Mouse (Mus musculus) forebrain, embryonic 10.5 days (tissue): ENCODE results near the gene Gm10065. TPM values are rescaled to one million over a fixed set of nuclear protein-coding genes. Genes with fewer than 3 reads are reported as not detected.
A peak's percentile ranks its signal among the peaks of the same experiment; 100 is the strongest.

Source experiments
- DNase-seq: peaks from one replicate; pipeline ENCODE4 v3.0.0-alpha.2; 2017; ENCODE audit warnings: low spot score; ENCODE audit errors: extremely low spot score
- H3K27ac ChIP-seq: fragments of 300-500 bp; sonication (generic); 2 replicates; pipeline ENCODE4 v1.5.1; 2016; ENCODE audit warnings: mild to moderate bottlenecking
- H3K27me3 ChIP-seq: fragments of 300-500 bp; sonication (generic); 2 replicates; pipeline ENCODE4 v1.6.1; 2016; ENCODE audit warnings: mild to moderate bottlenecking; ENCODE audit not compliant: poor library complexity, severe bottlenecking
- H3K36me3 ChIP-seq: fragments of 300-500 bp; sonication (generic); replicated peaks from 2 replicates; pipeline ENCODE4 v1.6.1; 2016; ENCODE audit warnings: mild to moderate bottlenecking, moderate library complexity
- H3K4me1 ChIP-seq: fragments of 300-500 bp; sonication (generic); 2 replicates; pipeline ENCODE4 v1.6.1; 2016
- H3K4me3 ChIP-seq: fragments of 300-500 bp; sonication (generic); 2 replicates; pipeline ENCODE4 v1.5.1; 2016; ENCODE audit warnings: mild to moderate bottlenecking, moderate library complexity
- H3K9me3 ChIP-seq: fragments of 300-500 bp; sonication (generic); 2 replicates; pipeline ENCODE4 v1.6.1; 2016; ENCODE audit warnings: mild to moderate bottlenecking, moderate library complexity
- WGBS: fragments of 180-500 bp; shearing (Covaris S2); methylation state at CpG from one replicate; pipeline ENCODE4 v1.1.7; 2016; 5-methylcytosine and 5-hydroxymethylcytosine counted together
- microRNA counts: library from miRNA; unstranded; fragments of <30 nt; microRNA quantifications from one replicate; lab custom pipeline; 2017
- microRNA-seq: library from miRNA; unstranded; fragments of <30 nt; microRNA quantifications from one replicate; pipeline ENCODE4, GENCODE M21; 2017
- polyA plus RNA-seq: library from polyadenylated mRNA; unstranded; fragments of >200 nt; fragmentation: Nextera tagmentation; extraction: Ambion mirVana; gene quantifications from 2 replicates; pipeline ENCODE4 v1.2.1, GENCODE M21; 2016

The Gm10065 gene
- polyA plus RNA-seq, 1 experiment from 2014 or later, result 1.1 TPM

DNA sequence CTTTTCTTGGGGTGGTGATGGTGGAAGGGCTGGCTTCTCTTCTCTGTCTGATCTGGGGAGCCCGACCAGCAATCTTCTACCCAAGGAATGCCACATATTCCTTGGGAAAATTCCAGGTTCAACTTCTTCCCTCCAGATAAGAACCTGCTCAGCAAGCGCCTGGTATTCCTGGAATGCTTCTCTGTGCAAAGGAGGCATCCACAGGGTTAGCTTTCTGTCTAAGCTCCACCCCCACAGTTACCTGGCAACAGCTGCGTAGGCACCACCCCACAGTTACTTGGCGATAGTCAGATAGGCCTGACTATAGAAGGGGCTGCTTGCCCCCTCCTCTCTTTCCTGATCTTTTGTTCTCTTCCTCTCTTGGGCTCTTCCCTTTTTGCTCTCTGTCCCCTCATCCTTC, 22.9 kb downstream of the Gm10065 start:
- Histone ChIP-seq H3K4me1 (peaks cover 19% of the 10 kb centered on the region), H3K9me3 (no peaks in the 10 kb centered on the region), H3K36me3 (peaks cover 6% of the 10 kb centered on the region), H3K4me3 (no peak overlapping the region), H3K27ac (no peak overlapping the region; the same call in 1 of the 2 replicates), H3K27me3 (no peaks in the 10 kb centered on the region)
- WGBS, result 13% methylated on average over 4 of the region's 4 CpGs
- DNase-seq, result no peak

DNA sequence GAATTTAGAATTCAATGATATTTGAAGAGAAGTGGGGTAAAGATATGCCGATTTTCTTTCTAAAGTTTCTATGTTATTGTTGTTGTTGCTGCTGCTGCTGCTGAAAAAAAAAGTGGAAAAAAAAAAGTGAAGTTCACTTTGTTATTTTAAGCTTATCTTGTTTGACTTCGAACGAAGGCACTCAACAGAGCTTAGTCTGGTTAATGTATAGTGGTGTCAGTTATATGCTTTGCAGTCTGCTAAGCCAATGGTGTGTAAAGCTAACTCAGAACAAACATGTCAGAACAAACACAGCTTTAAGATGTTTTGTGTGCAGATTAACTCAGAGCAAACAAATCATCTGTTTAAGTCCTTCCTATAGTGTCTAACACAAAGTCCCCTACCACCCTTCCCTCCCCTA, 25.1 kb downstream of the Gm10065 start:
- 90% methylated on average over 3 of the region's 3 CpGs for WGBS
- Histone ChIP-seq H3K4me1 (peaks cover 19% of the 10 kb centered on the region), H3K27me3 (no peaks in the 10 kb centered on the region), H3K4me3 (peak overlapping the region; percentile 76; the same call in 1 of the 2 replicates), H3K9me3 (no peaks in the 10 kb centered on the region), H3K27ac (no peak overlapping the region; the same call in 1 of the 2 replicates), H3K36me3 (peaks cover 15% of the 10 kb centered on the region)
- DNase-seq, result no peak

GRCm38 (mm10) chr13:21453449-21453848, 25.8 kb downstream of the Gm10065 start, which contains the start of gene Zscan26:
Zscan26 (minus strand) TSS chr13:21453730.
- DNase-seq, result peak; percentile 84
- H3K27me3 ChIP-seq, result no peaks in the 10 kb centered on the region
- H3K4me1 ChIP-seq, result peaks cover 19% of the 10 kb centered on the region
- peak within 1 kb of the TSS; percentile 76 for H3K4me3 ChIP-seq
- peak within 1 kb of the TSS; percentile 88 for H3K27ac ChIP-seq
- under 1% methylated on average over 23 of the region's 23 CpGs for WGBS
- no peaks in the 10 kb centered on the region for H3K9me3 ChIP-seq
- H3K36me3 ChIP-seq, result peaks cover 21% of the 10 kb centered on the region

DNA sequence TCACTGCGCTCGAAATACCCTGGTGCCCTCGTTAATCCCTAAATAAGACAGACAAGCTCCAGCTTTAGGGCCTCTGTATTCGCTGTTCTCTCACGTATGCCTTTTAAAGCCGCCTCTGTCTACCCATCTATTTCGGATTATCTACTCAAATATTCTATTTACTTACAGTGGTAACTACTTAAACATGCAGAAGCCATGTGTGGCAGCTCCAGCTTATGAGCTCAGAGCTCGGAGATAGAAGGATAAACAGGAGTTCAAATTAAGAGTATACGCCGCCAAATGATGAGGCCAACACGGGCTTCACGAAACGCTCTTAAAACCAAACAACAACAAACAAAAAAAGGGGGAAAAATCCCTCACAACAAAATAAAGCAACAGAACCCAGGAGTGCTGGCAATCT, 26.2 kb downstream of the Gm10065 start:
- H3K27ac ChIP-seq, result peak overlapping the region; percentile 88
- WGBS, result 3% methylated on average over 13 of the region's 13 CpGs
- H3K9me3 ChIP-seq, result no peaks in the 10 kb centered on the region
- H3K36me3 ChIP-seq, result peaks cover 26% of the 10 kb centered on the region
- DNase-seq, result no peak
- H3K4me1 ChIP-seq, result peaks cover 19% of the 10 kb centered on the region
- H3K27me3 ChIP-seq, result no peaks in the 10 kb centered on the region
- peak overlapping the region; percentile 76 for H3K4me3 ChIP-seq

GRCm38 (mm10) chr13:21447856-21448614, 31.2 kb downstream of the Gm10065 start:
- 84% methylated on average over 16 of the region's 16 CpGs for WGBS
- H3K4me1 ChIP-seq, result peaks cover 10% of the 10 kb centered on the region
- H3K36me3 ChIP-seq, result peaks cover 76% of the 10 kb centered on the region

GRCm38 (mm10) chr13:21446796-21447195, 32.4 kb downstream of the Gm10065 start:
- no peak for DNase-seq
- no peaks in the 10 kb centered on the region for H3K9me3 ChIP-seq
- no peaks in the 10 kb centered on the region for H3K4me1 ChIP-seq
- no peaks in the 10 kb centered on the region for H3K27me3 ChIP-seq
- no peak overlapping the region for H3K4me3 ChIP-seq
- 86% methylated on average over 9 of the region's 9 CpGs for WGBS
- peaks cover 80% of the 10 kb centered on the region for H3K36me3 ChIP-seq
- no peak overlapping the region for H3K27ac ChIP-seq

More at GRCm38 (mm10) chr13:21447856-21448614, 31.2 kb downstream of the Gm10065 start:
- H3K4me3 ChIP-seq, result no peak overlapping the region
- H3K27me3 ChIP-seq, result no peaks in the 10 kb centered on the region
- no peak overlapping the region for H3K27ac ChIP-seq
- H3K9me3 ChIP-seq, result no peaks in the 10 kb centered on the region
- DNase-seq, result no peak

GRCm38 (mm10) chr13:21441207-21441572, 38.1 kb downstream of the Gm10065 start:
- H3K9me3 ChIP-seq, result no peaks in the 10 kb centered on the region; the same call in 1 of the 2 replicates
- no peak for DNase-seq
- H3K27ac ChIP-seq, result peak overlapping the region; percentile 87
- no peaks in the 10 kb centered on the region for H3K27me3 ChIP-seq
- 16% methylated on average over 10 of the region's 10 CpGs for WGBS
- peaks cover 37% of the 10 kb centered on the region for H3K36me3 ChIP-seq
- peaks cover 20% of the 10 kb centered on the region for H3K4me1 ChIP-seq
- H3K4me3 ChIP-seq, result peak overlapping the region; percentile 64

GRCm38 (mm10) chr13:21440503-21441206, 38.6 kb downstream of the Gm10065 start, which contains the start of gene Pgbd1:
Pgbd1 (minus strand) TSS chr13:21441058.
- 1% methylated on average over 32 of the region's 32 CpGs for WGBS
- peak within 1 kb of the TSS; percentile 87 for H3K27ac ChIP-seq
- no peaks in the 10 kb centered on the region; the same call in 1 of the 2 replicates for H3K9me3 ChIP-seq
- peak; percentile 83 for DNase-seq
- peak within 1 kb of the TSS; percentile 64 for H3K4me3 ChIP-seq
- peaks cover 32% of the 10 kb centered on the region for H3K36me3 ChIP-seq
- H3K4me1 ChIP-seq, result peaks cover 20% of the 10 kb centered on the region
- no peaks in the 10 kb centered on the region for H3K27me3 ChIP-seq

GRCm38 (mm10) chr13:21435476-21435875, 43.8 kb downstream of the Gm10065 start:
- peaks cover 8% of the 10 kb centered on the region for H3K4me1 ChIP-seq
- H3K4me3 ChIP-seq, result no peak overlapping the region
- no peak for DNase-seq
- H3K36me3 ChIP-seq, result 0 out of 2 replicates have a peak, but pooled peaks cover 4% of the 10 kb centered on the region
- no peaks in the 10 kb centered on the region; the same call in 1 of the 2 replicates for H3K9me3 ChIP-seq
- 86% methylated on average over 4 of the region's 4 CpGs for WGBS
- H3K27me3 ChIP-seq, result no peaks in the 10 kb centered on the region
- no peak overlapping the region for H3K27ac ChIP-seq

MicroRNAs within 50 kb of the gene (microRNA counts, 519-probe panel; counts per million panel counts)
- microRNA mmu-miR-1896 (lab: Ali Mortazavi, UCI), result 2,765 counts per million, percentile 70 among the panel's probes with 10 or more counts

Small RNA genes lying within 50 kb of the gene (microRNA-seq; reads per million reads assigned to microRNA genes)
- gene Mir1896, result not detected

Other genes starting within 250 kb of the Gm10065 start
- gene Gpx5, start 186.7 kb downstream of the Gm10065 start, polyA plus RNA-seq, result not detected in 2 replicates
- 0.15 and 0.21 TPM in 2 replicates for gene Gpx6, start 167.3 kb downstream of the Gm10065 start, polyA plus RNA-seq
- not detected in 2 replicates for gene Olfr1367, start 132.5 kb downstream of the Gm10065 start, polyA plus RNA-seq
- gene Zscan12, start 116.6 kb downstream of the Gm10065 start, polyA plus RNA-seq, result 18.9 and 21.8 TPM in 2 replicates
- 84.9 and 87.6 TPM in 2 replicates for gene Zkscan3, start 76.7 kb downstream of the Gm10065 start, polyA plus RNA-seq
- 5.9 and 6.0 TPM in 2 replicates for gene Pgbd1, start 38.4 kb downstream of the Gm10065 start, polyA plus RNA-seq
- 22.8 and 27.7 TPM in 2 replicates for gene Zscan26, start 25.7 kb downstream of the Gm10065 start, polyA plus RNA-seq
- 2.5 and 3.2 TPM in 2 replicates for gene Nkapl, start 10.9 kb downstream of the Gm10065 start, polyA plus RNA-seq
- 3.7 and 4.0 TPM in 2 replicates for gene Zkscan4, start 534 bp downstream of the Gm10065 start, polyA plus RNA-seq
- 0.29 and 0.31 TPM in 2 replicates for gene AK157302, start 15.8 kb upstream of the Gm10065 start, polyA plus RNA-seq
- 4.7 and 6.9 TPM in 2 replicates for gene Gm11273, start 22.0 kb upstream of the Gm10065 start, polyA plus RNA-seq
- 7.0 and 9.1 TPM in 2 replicates for gene Zkscan8, start 51.7 kb upstream of the Gm10065 start, polyA plus RNA-seq
- gene Olfr1366, start 63.4 kb upstream of the Gm10065 start, polyA plus RNA-seq, result 0.15 and 0.20 TPM in 2 replicates
- gene Olfr1535, start 80.5 kb upstream of the Gm10065 start, polyA plus RNA-seq, result not detected in 2 replicates
- gene Olfr1364, start 102.3 kb upstream of the Gm10065 start, polyA plus RNA-seq, result not detected in 2 replicates
- not detected in 2 replicates for gene Olfr1362, start 134.6 kb upstream of the Gm10065 start, polyA plus RNA-seq
- gene Olfr11, start 163.1 kb upstream of the Gm10065 start, polyA plus RNA-seq, result not detected in 2 replicates
- gene Olfr1361, start 183.9 kb upstream of the Gm10065 start, polyA plus RNA-seq, result not detected in 2 replicates
- gene Olfr1360, start 198.0 kb upstream of the Gm10065 start, polyA plus RNA-seq, result not detected in 2 replicates
- gene Olfr1359, start 218.7 kb upstream of the Gm10065 start, polyA plus RNA-seq, result not detected in 2 replicates
- 1.5 and 2.0 TPM in 2 replicates for gene Hist1h2bl, start 236.7 kb upstream of the Gm10065 start, polyA plus RNA-seq
- gene Hist1h2ai, start 237.0 kb upstream of the Gm10065 start, polyA plus RNA-seq, result 11.9 and 12.0 TPM in 2 replicates
- 9.4 and 11.1 TPM in 2 replicates for gene Hist1h3h, start 238.2 kb upstream of the Gm10065 start, polyA plus RNA-seq
- gene Hist1h2bm, start 242.6 kb upstream of the Gm10065 start, polyA plus RNA-seq, result 5.3 and 5.6 TPM in 2 replicates